ENCODE assay signal across 25 mouse cellular contexts in genomic region chr16:93756622-93757021, GRCm38 (mm10).
"Had no signal": no experiment of that assay in that cellular context is flagged by ENCODE, and none has a peak within 500 bp of the region (broad histone marks: within the 10 kb centered on the region; RNA-seq: fewer than 3 reads in every experiment).

No protein-coding gene starts in this region.

- ATAC-seq: hindbrain, postnatal 0 days; intestine, embryonic 16.5 days had no signal

- H3K27ac ChIP-seq: gastrocnemius, adult 2 months; heart, embryonic 10.5 days; hindbrain, embryonic 10.5 days; hindbrain, embryonic 12.5 days; hindbrain, embryonic 15.5 days; hindbrain, postnatal 0 days; kidney, embryonic 15.5 days; kidney, postnatal 0 days; left cerebral cortex, adult 2 months; limb, embryonic 10.5 days; limb, embryonic 12.5 days; liver, embryonic 13.5 days had no signal

- H3K9ac ChIP-seq: heart, embryonic 12.5 days; hindbrain, embryonic 12.5 days; hindbrain, embryonic 15.5 days; kidney, embryonic 15.5 days; limb, embryonic 12.5 days; liver, embryonic 13.5 days had no signal

- H3K4me3 ChIP-seq: gastrocnemius, adult 2 months; heart, embryonic 10.5 days; heart, embryonic 12.5 days; hindbrain, embryonic 10.5 days; hindbrain, embryonic 12.5 days; hindbrain, embryonic 15.5 days; kidney, embryonic 15.5 days; left cerebral cortex, adult 2 months; limb, embryonic 10.5 days; limb, embryonic 12.5 days; liver, embryonic 13.5 days had no signal

- H3K4me1 ChIP-seq: heart, embryonic 10.5 days; heart, embryonic 12.5 days; hindbrain, embryonic 12.5 days; hindbrain, embryonic 15.5 days; kidney, embryonic 15.5 days; limb, embryonic 12.5 days; liver, embryonic 13.5 days had no signal

- H3K9me3 ChIP-seq: heart, embryonic 10.5 days; heart, embryonic 12.5 days; hindbrain, embryonic 10.5 days; hindbrain, embryonic 12.5 days; hindbrain, embryonic 15.5 days; kidney, embryonic 15.5 days; limb, embryonic 10.5 days; limb, embryonic 12.5 days; liver, embryonic 13.5 days had no signal

- DNase-seq: gastrocnemius, adult 2 months; gastrocnemius, postnatal 10 days; gastrocnemius, postnatal 36 days; heart, adult 18-20 months; heart, postnatal 10 days; heart, postnatal 4 days; kidney, adult 11 months; kidney, adult 2 months; kidney, adult 9 months; kidney, postnatal 14 days; kidney, postnatal 36 days; liver; liver, embryonic 13.5 days had no signal

- H3K27me3 ChIP-seq: heart, embryonic 12.5 days; hindbrain, embryonic 12.5 days; hindbrain, embryonic 15.5 days; kidney, embryonic 15.5 days; limb, embryonic 12.5 days; liver, embryonic 13.5 days had no signal

- H3K36me3 ChIP-seq: limb, embryonic 10.5 days had no signal
